Mouse (Mus musculus): ENCODE results near the gene Pde4d. TPM values are rescaled to one million over a fixed set of nuclear protein-coding genes. Genes with fewer than 3 reads are reported as not detected.

Pde4d gene
- polyA plus RNA-seq, 1 experiment from 2014 or later = 14.8 TPM

- Histone ChIP-seq H3K9me3 (ENCODE audit: control insufficient read depth, low read length) (no peaks in the 10 kb centered on the region), H3K9ac (ENCODE audit: low read depth, low read length) (no peak overlapping the region), H3K4me3 (ENCODE audit: low read length) (no peak overlapping the region), H3K4me2 (replicated peaks; ENCODE audit: low read depth, low read length) (no peak overlapping the region), H3K36me3 (ENCODE audit: control insufficient read depth, insufficient read depth, low read length) (no peaks in the 10 kb centered on the region), H3K27ac (ENCODE audit: low read depth, low read length) (no peak overlapping the region), H3K27me3 (ENCODE audit: control insufficient read depth, insufficient read depth, low read length) (no peaks in the 10 kb centered on the region), H3K4me1 (ENCODE audit: control insufficient read depth, insufficient read depth, low read length) (no peaks in the 10 kb centered on the region)
- ATAC-seq (ENCODE audit: low FRiP score, low TSS enrichment) = peak; percentile 76; the same call in 1 of the 2 replicates
- WGBS = 33% methylated on average over 4 of the region's 4 CpGs
Observed at GRCm38 (mm10) chr13:109813924-109814323, 1364.2 kb downstream of the Pde4d start.

DNA sequence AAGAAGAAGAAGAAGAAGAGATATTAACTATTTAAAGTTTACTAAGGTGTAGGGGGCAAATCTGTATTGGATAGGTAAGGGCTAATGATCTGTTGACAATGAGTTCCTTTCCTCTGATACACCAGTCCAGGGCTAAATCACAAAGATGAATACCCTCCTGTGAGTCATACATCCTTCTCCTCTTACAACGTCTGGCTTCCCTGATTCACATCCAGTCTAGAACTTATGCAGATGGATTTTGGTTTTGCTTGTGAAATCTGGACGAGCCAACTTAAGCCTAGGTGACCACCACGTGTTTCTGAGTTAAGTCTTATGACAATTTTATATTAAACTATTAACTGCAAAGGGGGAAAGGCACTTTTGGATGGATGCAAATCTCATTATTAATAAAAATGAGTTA, 1369.3 kb downstream of the Pde4d start:
- Histone ChIP-seq H3K4me3 (ENCODE audit: low read length) (no peak overlapping the region), H3K27ac (ENCODE audit: low read depth, low read length) (no peak overlapping the region), H3K4me2 (replicated peaks; ENCODE audit: low read depth, low read length) (no peak overlapping the region), H3K36me3 (ENCODE audit: control insufficient read depth, insufficient read depth, low read length) (no peaks in the 10 kb centered on the region), H3K9me3 (ENCODE audit: control insufficient read depth, low read length) (no peaks in the 10 kb centered on the region), H3K9ac (ENCODE audit: low read depth, low read length) (no peak overlapping the region), H3K27me3 (ENCODE audit: control insufficient read depth, insufficient read depth, low read length) (no peaks in the 10 kb centered on the region), H3K4me1 (ENCODE audit: control insufficient read depth, insufficient read depth, low read length) (peaks cover 16% of the 10 kb centered on the region)
- ATAC-seq (ENCODE audit: low FRiP score, low TSS enrichment) = no peak
- 68% methylated on average over 3 of the region's 3 CpGs for WGBS

- Histone ChIP-seq H3K27me3 (ENCODE audit: control insufficient read depth, insufficient read depth, low read length) (no peaks in the 10 kb centered on the region), H3K9me3 (ENCODE audit: control insufficient read depth, low read length) (no peaks in the 10 kb centered on the region), H3K4me3 (ENCODE audit: low read length) (no peak overlapping the region), H3K9ac (ENCODE audit: low read depth, low read length) (no peak overlapping the region), H3K27ac (ENCODE audit: low read depth, low read length) (peak overlapping the region; percentile 10; the same call in 1 of the 2 replicates), H3K4me2 (replicated peaks; ENCODE audit: low read depth, low read length) (no peak overlapping the region), H3K36me3 (ENCODE audit: control insufficient read depth, insufficient read depth, low read length) (no peaks in the 10 kb centered on the region), H3K4me1 (ENCODE audit: control insufficient read depth, insufficient read depth, low read length) (peaks cover 16% of the 10 kb centered on the region)
- 36% methylated on average over 3 of the region's 3 CpGs for WGBS
- ATAC-seq (ENCODE audit: low FRiP score, low TSS enrichment) = no peak
Observed at GRCm38 (mm10) chr13:109820141-109820540, 1370.4 kb downstream of the Pde4d start.

GRCm38 (mm10) chr13:109820866-109821265, 1371.1 kb downstream of the Pde4d start:
- WGBS = 66% methylated on average over 3 of the region's 3 CpGs
- Histone ChIP-seq H3K27me3 (ENCODE audit: control insufficient read depth, insufficient read depth, low read length) (no peaks in the 10 kb centered on the region), H3K4me3 (ENCODE audit: low read length) (no peak overlapping the region), H3K27ac (ENCODE audit: low read depth, low read length) (no peak overlapping the region), H3K9ac (ENCODE audit: low read depth, low read length) (no peak overlapping the region), H3K4me1 (ENCODE audit: control insufficient read depth, insufficient read depth, low read length) (peaks cover 16% of the 10 kb centered on the region), H3K9me3 (ENCODE audit: control insufficient read depth, low read length) (no peaks in the 10 kb centered on the region), H3K36me3 (ENCODE audit: control insufficient read depth, insufficient read depth, low read length) (no peaks in the 10 kb centered on the region), H3K4me2 (replicated peaks; ENCODE audit: low read depth, low read length) (no peak overlapping the region)
- ATAC-seq (ENCODE audit: low FRiP score, low TSS enrichment) = no peak

DNA sequence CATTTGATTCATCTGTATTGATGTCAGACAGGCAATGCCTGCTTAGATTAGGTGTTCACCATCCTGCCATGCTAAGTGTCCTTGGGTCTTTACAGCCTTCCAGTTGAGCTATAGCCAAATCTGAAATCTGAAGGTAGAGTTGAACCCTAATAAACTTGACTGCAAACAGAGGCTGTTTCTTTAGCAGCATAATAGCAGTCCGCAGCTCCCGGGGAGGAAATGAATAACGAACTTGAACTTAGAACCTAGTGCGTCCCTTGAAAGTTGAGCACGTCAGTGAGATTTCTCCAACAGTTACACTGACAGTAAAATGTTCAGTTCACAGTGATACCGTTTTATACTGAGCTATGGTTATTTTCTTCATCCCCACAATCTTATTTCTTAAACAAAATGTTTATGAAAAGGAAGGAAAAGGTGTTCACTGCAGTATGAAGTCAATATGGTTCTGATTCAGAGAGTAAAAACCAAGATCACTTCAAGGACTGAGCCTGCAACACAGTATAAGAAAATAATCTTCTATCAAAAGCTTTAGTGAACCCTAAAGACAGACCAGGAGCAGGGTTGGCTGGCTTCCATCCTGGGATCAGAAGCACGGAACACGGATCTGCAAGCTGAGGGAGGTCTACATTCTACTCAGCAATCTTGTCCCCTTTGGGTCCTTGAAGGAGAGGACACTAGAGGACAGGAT, 1372.1 kb downstream of the Pde4d start:
- ATAC-seq (ENCODE audit: low FRiP score, low TSS enrichment) = no peak; the same call in 1 of the 2 replicates
- Histone ChIP-seq H3K4me1 (ENCODE audit: control insufficient read depth, insufficient read depth, low read length) (peaks cover 16% of the 10 kb centered on the region), H3K27me3 (ENCODE audit: control insufficient read depth, insufficient read depth, low read length) (no peaks in the 10 kb centered on the region), H3K9ac (ENCODE audit: low read depth, low read length) (peak overlapping the region; percentile 36), H3K4me2 (replicated peaks; ENCODE audit: low read depth, low read length) (peak overlapping the region; percentile 50), H3K4me3 (ENCODE audit: low read length) (peak overlapping the region; percentile 36), H3K36me3 (ENCODE audit: control insufficient read depth, insufficient read depth, low read length) (no peaks in the 10 kb centered on the region), H3K9me3 (ENCODE audit: control insufficient read depth, low read length) (no peaks in the 10 kb centered on the region), H3K27ac (ENCODE audit: low read depth, low read length) (peak overlapping the region; percentile 86)
- WGBS = 7% methylated on average over 8 of the region's 8 CpGs

GRCm38 (mm10) chr13:109822413-109823298, 1372.9 kb downstream of the Pde4d start:
- peak overlapping the region; percentile 86 for H3K27ac ChIP-seq (ENCODE audit: low read depth, low read length)
- H3K27me3 ChIP-seq (ENCODE audit: control insufficient read depth, insufficient read depth, low read length) = no peaks in the 10 kb centered on the region
- peak; percentile 94 for ATAC-seq (ENCODE audit: low FRiP score, low TSS enrichment)
- H3K4me2 ChIP-seq (replicated peaks; ENCODE audit: low read depth, low read length) = peak overlapping the region; percentile 50
- WGBS = under 1% methylated on average over 15 of the region's 15 CpGs
- H3K9me3 ChIP-seq (ENCODE audit: control insufficient read depth, low read length) = no peaks in the 10 kb centered on the region
- H3K36me3 ChIP-seq (ENCODE audit: control insufficient read depth, insufficient read depth, low read length) = no peaks in the 10 kb centered on the region
- H3K4me3 ChIP-seq (ENCODE audit: low read length) = peak overlapping the region; percentile 36
- peak overlapping the region; percentile 36 for H3K9ac ChIP-seq (ENCODE audit: low read depth, low read length)
- peaks cover 16% of the 10 kb centered on the region for H3K4me1 ChIP-seq (ENCODE audit: control insufficient read depth, insufficient read depth, low read length)

GRCm38 (mm10) chr13:109823307-109824031, 1373.7 kb downstream of the Pde4d start:
- Histone ChIP-seq H3K4me1 (ENCODE audit: control insufficient read depth, insufficient read depth, low read length) (peaks cover 16% of the 10 kb centered on the region), H3K4me2 (replicated peaks; ENCODE audit: low read depth, low read length) (peak overlapping the region; percentile 50; the same call in 1 of the 2 replicates), H3K9ac (ENCODE audit: low read depth, low read length) (no peak overlapping the region), H3K27ac (ENCODE audit: low read depth, low read length) (peak overlapping the region; percentile 86), H3K36me3 (ENCODE audit: control insufficient read depth, insufficient read depth, low read length) (no peaks in the 10 kb centered on the region), H3K4me3 (ENCODE audit: low read length) (no peak overlapping the region), H3K27me3 (ENCODE audit: control insufficient read depth, insufficient read depth, low read length) (no peaks in the 10 kb centered on the region), H3K9me3 (ENCODE audit: control insufficient read depth, low read length) (no peaks in the 10 kb centered on the region)
- no peak for ATAC-seq (ENCODE audit: low FRiP score, low TSS enrichment)
- WGBS = 29% methylated on average over 11 of the region's 11 CpGs

DNA sequence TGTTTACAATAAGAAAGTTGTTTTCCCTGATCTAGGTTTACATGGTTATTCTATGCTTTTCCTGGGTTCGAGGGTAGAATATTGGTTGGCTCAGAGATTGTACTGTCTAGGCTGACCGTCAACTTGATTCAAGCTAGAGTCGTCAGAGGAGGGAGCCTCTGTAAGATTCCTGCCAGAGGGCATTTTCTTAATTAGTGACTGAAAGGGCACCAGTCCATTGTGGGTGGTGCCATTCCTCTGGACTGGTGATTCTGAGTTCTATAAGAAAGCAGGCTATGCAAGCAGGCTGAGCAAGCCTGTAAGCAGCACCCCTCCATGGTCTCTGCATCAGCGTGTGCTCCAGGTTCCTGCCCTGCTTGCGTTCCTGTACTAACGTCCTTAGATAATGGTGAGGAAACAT, 1376.1 kb downstream of the Pde4d start:
- H3K4me1 ChIP-seq (ENCODE audit: control insufficient read depth, insufficient read depth, low read length) = peaks cover 16% of the 10 kb centered on the region
- whole genome bisulfite sequencing = 91% methylated on average over 6 of the region's 6 CpGs
- H3K27ac ChIP-seq (ENCODE audit: low read depth, low read length) = no peak overlapping the region
- H3K4me3 ChIP-seq (ENCODE audit: low read length) = no peak overlapping the region
- H3K4me2 ChIP-seq (replicated peaks; ENCODE audit: low read depth, low read length) = no peak overlapping the region
- ATAC-seq (ENCODE audit: low FRiP score, low TSS enrichment) = no peak
- no peak overlapping the region for H3K9ac ChIP-seq (ENCODE audit: low read depth, low read length)
- no peaks in the 10 kb centered on the region for H3K36me3 ChIP-seq (ENCODE audit: control insufficient read depth, insufficient read depth, low read length)
- H3K9me3 ChIP-seq (ENCODE audit: control insufficient read depth, low read length) = no peaks in the 10 kb centered on the region
- H3K27me3 ChIP-seq (ENCODE audit: control insufficient read depth, insufficient read depth, low read length) = no peaks in the 10 kb centered on the region

Measured in kidney, embryonic 14.5 days (tissue).